ENCODE assay signal across 9 mouse cellular contexts in the genomic region with DNA sequence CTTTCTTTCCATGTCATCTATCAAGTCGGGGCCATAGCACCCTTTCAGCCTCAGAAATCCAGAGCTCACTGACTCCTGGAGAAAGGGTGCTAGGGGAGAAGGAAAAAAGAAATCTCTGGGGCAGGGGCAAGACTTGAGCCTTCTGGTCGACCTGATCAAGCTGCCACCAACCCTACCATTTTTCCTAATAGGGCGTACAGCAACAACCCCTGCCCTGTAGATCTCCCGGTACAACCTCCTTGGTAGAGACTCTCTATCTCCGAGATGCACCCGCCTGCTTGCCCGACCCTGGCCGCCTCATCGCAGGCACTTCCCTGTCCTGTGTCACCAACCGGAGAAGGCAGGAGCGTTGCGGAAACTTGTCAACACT. TPM values are rescaled to one million over a fixed set of nuclear protein-coding genes. Genes with fewer than 3 reads are reported as not detected.
DNase-seq lines count a peak whose midpoint lies in the region; ATAC-seq lines count a peak whose summit lies in the region.
"Had no signal": no experiment of that assay in that cellular context is flagged by ENCODE, and none has a peak within 500 bp of the region (broad histone marks: within the 10 kb centered on the region; RNA-seq: fewer than 3 reads in every experiment).

No protein-coding gene starts in this region.

- H3K4me3 ChIP-seq in neural tube, embryonic 15.5 days (replicated peaks) = no peak overlapping the region
- H3K4me3 ChIP-seq: myocyte had no signal

- H3K36me3 ChIP-seq in neural tube, embryonic 15.5 days = no peaks in the 10 kb centered on the region

- H3K4me1 ChIP-seq in neural tube, embryonic 15.5 days = no peaks in the 10 kb centered on the region

- ATAC-seq in neural tube, embryonic 15.5 days (ENCODE audit: low FRiP score) = no peak

- H3K4me2 ChIP-seq in neural tube, embryonic 15.5 days = no peak overlapping the region

- no peaks in the 10 kb centered on the region for H3K9me3 ChIP-seq in neural tube, embryonic 15.5 days (replicated peaks)

- peak; percentile 14 for DNase-seq in cerebellum, adult 11 months
- no peak for DNase-seq in cerebellum, adult 9-10 months
- peak; percentile 63 for DNase-seq in neural tube, embryonic 10.5 days (ENCODE audit: extremely low spot score, low spot score)
- DNase-seq in embryo, embryonic 10.5 days (ENCODE audit: low spot score) = peak; percentile 57
- DNase-seq in layer of hippocampus, adult 9-11 months = peak; percentile 14
- peak; percentile 52 to 58 for DNase-seq in lung, postnatal 4 days
- peak; percentile 22 to 40 for DNase-seq in thymus, adult 18-20 months

- no peak overlapping the region for H3K9ac ChIP-seq in neural tube, embryonic 15.5 days (replicated peaks)

- no peaks in the 10 kb centered on the region for H3K27me3 ChIP-seq in neural tube, embryonic 15.5 days (replicated peaks)

- no peak overlapping the region for H3K27ac ChIP-seq in neural tube, embryonic 15.5 days (replicated peaks)

- WGBS in neural tube, embryonic 15.5 days = under 1% methylated on average over 12 of the region's 12 CpGs

RNA-seq across cellular contexts. Expression of gene Gm21060, which starts 30.6 kb away (rescaled TPM):
- not detected in 2 replicates for polyA plus RNA-seq in neural tube, embryonic 15.5 days (2015; fragmentation: Nextera tagmentation; extraction: Ambion mirVana)
- polyA plus RNA-seq: myocyte had no signal

RNA-seq across cellular contexts. Expression of gene Csf2ra, which starts 38.0 kb away (rescaled TPM):
- 83.0 and 85.3 TPM in 2 replicates for polyA plus RNA-seq in neural tube, embryonic 15.5 days (2015; fragmentation: Nextera tagmentation; extraction: Ambion mirVana)
